Mouse (Mus musculus) kidney, postnatal 14 days (tissue): Measurements from ENCODE around the gene Capn12.
A peak's percentile ranks its signal among the peaks of the same experiment; 100 is the strongest.

ENCODE experiments used
- DNase-seq: peaks from one replicate; pipeline ENCODE4 v3.0.0; 2022; ENCODE audit warnings: mixed read lengths

The Capn12 gene

GRCm38 (mm10) chr7:28881199-28881598, at the start of gene Capn12:
TSS of gene Capn12 (plus strand) at chr7:28881422.
- no peak for DNase-seq

DNA sequence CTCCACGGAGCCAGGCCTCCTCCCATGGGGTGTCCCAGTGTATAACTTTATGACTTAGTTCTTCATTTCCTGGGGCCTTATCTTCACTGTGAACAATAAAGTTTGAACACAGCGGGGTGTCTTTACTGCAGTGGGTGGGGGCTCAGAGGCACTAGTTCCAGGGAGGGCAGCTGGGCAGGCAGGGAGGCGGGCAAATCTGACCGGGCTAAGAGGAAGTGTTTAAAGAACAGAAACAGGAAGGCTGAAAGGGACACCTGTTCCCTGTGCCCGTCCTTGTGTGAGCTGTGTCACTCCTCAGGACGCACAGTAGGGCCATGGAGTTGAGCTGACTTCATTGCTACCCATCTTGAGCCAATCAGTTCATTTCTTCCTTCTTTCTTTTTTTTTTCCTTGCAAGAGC, 49.1 kb upstream of the Capn12 start:
- no peak for DNase-seq

DNA sequence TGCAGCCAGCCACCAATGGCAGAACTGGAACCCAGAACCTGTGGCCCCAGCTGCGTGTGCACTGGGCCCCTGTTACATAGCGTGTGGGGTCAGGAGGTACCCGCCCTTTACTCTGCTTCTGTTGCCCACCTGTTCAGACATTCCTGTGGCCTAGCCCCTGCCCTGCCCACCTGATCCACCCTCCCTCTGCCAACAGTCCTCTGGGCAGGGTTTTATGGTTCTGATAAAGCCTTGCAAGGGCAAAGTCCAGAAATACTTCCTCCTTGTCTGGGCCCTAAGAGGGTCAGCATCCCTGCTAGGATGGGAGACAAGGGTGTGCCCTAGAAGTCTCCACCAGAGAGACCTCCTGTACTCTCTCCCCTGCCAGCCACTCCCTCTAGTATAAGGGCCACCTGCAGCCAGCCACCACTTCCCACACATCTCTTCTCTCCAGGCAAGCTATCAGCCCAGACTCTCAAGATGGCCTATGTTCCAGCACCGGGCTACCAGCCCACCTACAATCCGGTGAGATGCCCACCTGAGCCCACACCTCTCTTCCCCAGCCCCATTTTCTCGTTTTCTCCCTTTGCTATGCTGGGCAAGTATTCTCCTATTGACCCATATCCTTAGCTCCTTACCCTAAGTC, 47.4 kb upstream of the Capn12 start, which contains the start of gene Lgals4:
TSS of gene Lgals4 (plus strand) at position 132 of the 625 bp plus-strand sequence.
- no peak for DNase-seq

- DNase-seq, result no peak
These were observed 44.3 kb upstream of the Capn12 start for GRCm38 (mm10) chr7:28836936-28837335.

GRCm38 (mm10) chr7:28838331-28838730, 42.9 kb upstream of the Capn12 start:
- no peak for DNase-seq

DNA sequence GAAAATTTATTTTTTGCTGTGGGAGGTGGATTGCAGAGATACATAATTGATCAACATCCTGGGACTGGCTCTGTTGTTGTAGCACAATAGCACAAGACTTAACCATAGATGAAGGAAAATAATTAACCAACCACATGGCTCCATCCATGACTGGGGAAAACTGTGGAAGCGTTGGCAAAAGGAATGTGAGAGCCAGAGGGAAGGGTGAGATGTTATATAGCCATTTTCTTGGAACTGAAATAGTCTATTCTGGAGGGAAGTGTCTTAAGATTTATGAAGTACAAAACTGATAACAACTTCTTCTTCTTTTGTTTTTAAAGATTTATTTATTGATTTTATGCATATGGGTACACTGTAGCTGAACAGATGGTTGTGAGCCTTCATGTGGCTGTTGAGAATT, 33.9 kb upstream of the Capn12 start:
- no peak for DNase-seq

GRCm38 (mm10) chr7:28849700-28850236, 31.5 kb upstream of the Capn12 start:
- peak; percentile 41 for DNase-seq

DNA sequence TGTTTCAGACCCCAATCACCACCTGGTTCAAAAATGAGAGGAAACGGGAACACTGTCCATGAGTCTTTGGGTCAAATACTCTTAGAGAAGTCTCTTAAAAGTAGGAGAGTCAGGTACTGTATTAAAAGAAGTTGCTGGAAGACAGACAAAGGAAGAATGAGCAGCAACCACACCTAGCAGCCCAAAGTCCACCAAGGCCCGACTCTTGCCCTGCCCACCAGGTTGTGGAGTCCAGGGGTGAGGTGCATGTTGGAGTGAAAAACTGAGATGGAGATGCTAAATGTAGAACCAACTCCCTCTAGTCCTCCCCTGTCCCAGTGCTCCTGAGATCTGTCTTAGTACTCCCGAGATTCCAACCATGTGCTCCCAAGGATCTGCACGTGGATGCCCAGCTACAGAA, 30.6 kb upstream of the Capn12 start:
- DNase-seq, result no peak

DNA sequence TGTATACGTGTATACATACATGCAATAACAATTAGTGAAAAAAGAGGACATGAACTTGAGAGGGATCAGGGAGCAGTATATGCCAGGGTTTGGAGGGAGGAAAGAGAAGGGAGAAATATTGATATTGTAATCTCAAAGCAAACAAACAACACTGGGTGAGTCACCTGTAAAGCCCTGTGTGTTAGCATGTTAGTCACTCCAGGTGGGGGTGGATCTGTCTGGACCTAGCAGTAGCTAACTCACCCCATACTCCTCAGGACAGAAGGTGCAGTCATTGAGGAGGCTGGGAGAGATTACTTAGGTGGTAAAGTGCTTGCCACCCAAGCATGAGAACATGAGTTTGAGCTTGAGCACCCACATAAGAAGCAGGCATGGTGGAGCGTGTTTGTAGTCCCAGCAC, 21.3 kb upstream of the Capn12 start:
- no peak for DNase-seq

DNA sequence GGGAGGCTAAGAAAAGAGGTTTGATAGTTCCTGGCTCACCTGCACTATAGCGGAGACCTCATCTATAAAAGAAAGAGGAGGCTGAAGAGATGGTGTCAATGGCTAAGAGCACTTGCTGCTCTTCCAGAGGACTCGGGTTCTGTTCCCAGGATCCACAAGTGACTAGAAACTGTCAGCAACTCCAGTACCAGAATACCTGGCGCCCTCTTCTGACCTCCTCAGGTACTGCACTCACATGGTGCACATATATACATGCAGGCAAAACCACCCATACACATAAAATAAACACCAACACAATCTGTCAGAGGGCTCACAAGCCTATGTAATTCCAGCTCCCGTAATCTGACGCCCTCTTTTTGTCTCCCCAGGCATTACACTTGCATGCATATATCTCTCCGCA, 20.3 kb upstream of the Capn12 start:
- DNase-seq, result no peak

DNA sequence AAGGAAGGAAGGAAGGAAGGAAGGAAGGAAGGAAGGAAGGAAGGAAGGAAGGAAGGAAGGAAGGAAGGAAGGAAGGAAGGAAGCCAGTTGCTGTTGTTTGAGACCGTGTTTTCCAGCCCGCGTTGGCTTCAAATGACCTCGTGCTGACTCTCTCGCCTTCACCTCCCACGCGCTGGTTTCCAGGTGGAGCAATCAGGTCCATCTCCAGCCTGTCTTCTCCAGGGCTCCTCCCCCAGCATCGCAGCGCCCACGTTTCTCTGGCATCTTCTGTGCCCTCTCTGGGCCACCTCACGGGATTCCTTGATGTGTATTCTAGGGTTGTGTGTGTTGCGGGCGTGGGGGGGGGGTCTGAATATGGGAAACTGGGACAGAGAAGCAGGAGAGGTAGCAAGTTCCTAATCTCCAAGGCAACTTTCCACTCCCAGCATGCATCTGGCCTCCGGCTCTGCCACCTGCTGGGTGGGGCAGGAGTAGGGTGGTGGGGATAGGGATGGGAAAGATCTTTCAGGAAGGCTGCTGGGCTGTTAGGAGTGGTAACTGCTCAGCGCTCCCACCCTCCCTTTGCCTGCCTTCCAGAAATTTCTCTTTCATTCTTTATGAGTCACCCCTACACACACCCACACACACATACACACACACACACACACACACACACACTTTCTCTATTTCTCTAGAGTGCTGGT, 18.3 kb upstream of the Capn12 start:
- no peak for DNase-seq

- DNase-seq, result no peak
These were observed 17.7 kb upstream of the Capn12 start, which contains the start of gene Lgals7 for GRCm38 (mm10) chr7:28863540-28863939. TSS of gene Lgals7 (plus strand) at chr7:28863853.

DNA sequence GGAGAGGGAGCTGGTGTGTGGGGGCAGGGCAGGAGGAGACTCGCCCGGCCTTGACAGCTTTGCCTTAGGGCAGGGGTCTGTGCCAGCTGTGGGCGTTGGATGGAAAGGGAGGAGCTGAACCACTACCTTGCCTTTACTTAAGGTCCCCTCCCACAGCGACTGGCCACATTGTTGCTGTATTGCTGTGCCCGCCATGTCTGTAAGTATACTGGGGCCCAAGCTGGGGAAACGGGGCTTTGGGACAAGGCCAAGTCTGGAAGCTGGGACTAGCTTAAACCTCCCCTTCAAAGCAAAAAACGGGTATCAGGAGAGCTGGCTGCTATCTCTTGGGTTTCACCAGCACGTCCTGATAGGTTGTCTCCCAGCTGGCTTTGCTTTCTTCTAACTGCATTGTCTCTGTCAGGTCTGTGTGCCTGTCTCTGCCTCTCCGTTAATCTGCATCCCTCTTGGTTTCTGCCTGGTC, 16.9 kb upstream of the Capn12 start:
- no peak for DNase-seq

DNA sequence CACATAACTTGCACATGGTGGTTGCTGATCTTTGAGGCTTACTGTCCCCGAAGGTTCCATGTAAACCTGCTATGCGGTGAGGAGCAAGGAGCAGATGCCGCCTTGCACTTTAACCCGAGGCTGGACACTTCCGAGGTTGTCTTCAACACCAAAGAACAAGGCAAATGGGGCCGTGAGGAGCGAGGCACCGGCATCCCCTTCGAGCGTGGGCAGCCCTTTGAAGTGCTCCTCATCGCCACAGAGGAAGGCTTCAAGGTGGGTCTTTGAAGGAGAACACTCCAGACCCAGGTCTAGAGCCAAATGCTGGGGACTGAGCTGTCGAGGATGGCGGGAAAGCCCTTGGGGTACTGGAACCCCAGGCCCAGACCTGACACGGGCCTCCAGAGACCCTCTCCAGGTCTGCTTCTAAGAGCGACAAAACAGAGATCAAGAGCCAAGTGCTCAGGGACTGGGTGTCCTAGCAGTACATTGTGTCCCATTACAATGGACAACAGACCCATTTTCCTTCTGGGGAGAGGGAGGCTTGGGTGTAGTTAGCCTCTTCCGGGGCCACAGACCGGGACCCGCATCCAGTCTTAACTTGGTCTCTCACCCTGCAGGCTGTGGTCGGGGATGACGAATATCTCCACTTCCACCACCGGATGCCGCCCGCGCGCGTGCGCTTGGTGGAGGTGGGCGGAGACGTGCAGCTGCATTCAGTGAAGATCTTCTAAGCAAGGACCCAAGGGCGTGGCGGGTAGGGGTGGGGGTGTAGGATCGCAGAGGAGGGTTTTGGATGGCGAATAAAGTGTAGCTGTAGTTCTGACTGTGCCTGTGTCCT, 15.5 kb upstream of the Capn12 start:
- peak; percentile 85 for DNase-seq

DNA sequence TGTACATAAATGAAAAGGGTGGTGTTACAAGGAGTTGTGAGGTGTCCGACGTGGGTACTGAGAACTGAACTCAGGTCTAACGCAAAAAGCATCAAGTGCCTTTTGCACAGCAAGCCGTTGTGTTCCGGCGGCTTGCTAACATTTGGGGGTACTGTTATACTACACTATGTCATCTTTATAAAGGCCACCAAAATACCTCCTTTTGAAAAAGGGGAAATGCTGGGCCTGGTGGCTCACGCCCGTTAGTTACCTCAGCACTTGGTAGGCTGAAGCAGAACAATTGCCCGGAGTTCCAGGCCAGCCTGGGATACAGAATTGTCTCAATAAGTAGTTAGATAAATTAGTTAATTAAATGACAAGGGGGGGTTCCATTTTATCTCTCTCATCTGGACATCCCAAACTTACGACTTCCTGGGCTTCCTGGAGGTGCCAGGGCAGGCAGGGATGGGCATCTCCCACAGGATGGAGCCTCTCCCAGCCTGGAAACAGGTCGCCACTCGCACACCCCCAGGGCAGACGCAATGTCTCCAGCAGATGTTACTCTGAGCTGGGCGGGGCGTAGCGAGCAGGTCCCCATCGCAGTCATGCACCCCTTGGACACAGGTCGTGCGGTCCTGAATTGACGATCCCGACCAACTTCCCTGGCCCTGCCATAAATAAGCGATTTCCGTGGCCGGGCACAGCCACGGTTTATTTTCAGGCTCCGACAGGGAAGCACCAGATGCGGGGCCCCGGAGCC, 14.3 kb upstream of the Capn12 start:
- DNase-seq, result no peak

- DNase-seq, result peak; percentile 83
These were observed 13.5 kb upstream of the Capn12 start for GRCm38 (mm10) chr7:28867508-28868340.

DNA sequence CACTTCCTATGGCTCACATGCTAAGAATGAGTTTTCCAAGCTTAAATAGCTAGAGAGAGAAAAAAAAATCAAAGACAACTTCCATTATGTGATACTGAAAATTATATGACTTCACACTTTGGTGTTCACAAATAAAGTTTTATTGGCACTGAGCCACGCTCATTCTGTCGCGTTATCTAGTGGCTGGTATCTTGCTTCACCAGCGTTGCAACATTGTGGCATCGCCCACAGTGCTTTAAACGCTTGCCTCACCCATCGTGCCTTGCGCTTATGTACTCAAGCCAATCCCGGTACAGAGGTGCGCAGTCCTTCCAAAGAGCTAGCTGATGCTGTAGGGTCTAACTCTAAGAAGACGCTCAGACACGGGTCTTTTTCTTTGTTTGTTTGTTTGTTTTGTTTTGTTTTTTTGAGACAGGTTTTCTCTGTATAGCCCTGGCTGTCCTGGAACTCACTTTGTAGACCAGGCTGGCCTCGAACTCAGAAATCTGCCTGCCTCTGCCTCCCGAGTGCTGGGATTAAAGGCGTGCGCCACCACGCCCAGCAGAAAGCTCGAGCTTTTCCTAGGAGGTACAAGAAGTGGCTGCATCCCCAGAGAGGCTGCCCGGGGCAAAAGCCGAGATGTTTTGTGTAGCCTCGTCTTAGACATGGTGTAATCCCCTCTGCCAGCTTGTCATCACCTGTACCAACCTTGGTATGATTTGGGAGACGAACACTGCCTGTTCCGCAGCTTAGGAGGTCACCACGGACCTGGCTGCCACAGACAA, 10.1 kb upstream of the Capn12 start:
- DNase-seq, result no peak

DNA sequence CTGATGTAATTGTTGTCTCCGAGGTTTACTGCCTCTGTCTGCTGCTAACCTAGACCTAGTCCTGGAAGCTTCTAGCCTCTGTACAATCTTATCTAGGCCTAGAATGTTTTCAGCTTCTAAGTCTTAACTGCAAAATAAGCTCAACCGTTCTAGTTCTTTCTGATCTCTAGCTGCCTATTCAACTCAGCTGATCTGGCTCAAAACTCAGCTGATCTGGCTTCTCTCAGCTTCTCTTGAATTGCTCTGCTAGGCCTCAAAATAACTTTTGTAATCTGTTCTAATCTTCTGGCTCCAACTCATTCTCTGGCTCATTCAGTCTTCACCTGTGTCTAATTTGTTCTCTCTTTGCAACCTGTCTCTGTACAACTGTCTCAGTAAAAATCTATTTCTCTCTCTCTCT, 6.7 kb upstream of the Capn12 start:
- no peak for DNase-seq

- DNase-seq, result no peak
These were observed 5.1 kb upstream of the Capn12 start for GRCm38 (mm10) chr7:28876099-28876498.

DNA sequence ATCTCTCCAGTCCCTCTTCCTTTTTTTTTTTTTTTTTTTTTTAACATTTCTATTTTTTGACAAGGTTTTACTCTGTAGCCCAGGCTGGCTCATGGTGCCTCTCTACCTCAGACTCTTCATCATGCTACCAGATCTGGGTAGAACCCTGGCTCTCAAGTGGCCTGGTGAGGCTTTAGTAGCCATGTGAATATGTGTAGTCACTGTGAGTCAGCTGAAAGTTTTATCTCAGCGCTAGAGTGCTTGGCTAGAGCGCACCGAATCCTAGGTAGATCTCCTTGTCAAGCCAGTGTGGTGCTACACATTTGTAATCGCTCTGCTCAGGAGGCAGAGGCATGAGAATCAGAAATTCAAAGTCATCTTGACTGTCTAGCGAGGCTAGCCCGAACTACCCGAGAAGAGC, 4.1 kb upstream of the Capn12 start:
- no peak for DNase-seq

DNA sequence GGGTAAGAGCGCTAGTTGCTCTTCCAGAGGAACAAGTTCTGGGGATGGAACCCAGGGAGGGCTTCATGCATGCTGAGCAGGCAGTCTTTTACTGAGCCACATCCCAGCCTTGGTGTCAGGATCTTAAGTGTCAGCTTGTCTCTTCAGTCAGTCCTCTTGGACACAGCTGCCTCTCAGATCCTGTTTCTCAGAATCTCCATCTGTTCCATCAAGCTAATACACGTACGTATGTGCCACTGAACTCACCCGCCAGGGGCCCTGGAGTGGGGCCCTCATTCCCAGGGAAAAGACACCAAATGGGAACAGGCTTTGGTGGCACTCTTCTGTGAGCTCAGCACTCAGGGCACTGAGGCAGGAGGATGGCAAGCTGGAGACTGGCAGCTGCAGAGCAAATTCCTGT, 3.4 kb upstream of the Capn12 start:
- no peak for DNase-seq
